Mouse (Mus musculus) lung, embryonic 14.5 days (tissue): ENCODE data around the gene Ets2. TPM values are rescaled to one million over a fixed set of nuclear protein-coding genes. Genes with fewer than 3 reads are reported as not detected.

Experiments
- ATAC-seq: fragments of 200-750 bp; cut with Nextera tagmentation; 2 replicates; pipeline ENCODE4 v1.8.0; 2017; ENCODE audit warnings: mild to moderate bottlenecking, moderate TSS enrichment, moderate library complexity; ENCODE audit not compliant: insufficient read depth
- DNase-seq: peaks from one replicate; pipeline ENCODE4 v3.0.0-alpha.2; 2015
- H3K27ac ChIP-seq: fragments of 300-500 bp; sonication (generic); 2 replicates; pipeline ENCODE4 v1.5.1; 2014; ENCODE audit warnings: low read depth, mild to moderate bottlenecking, moderate library complexity
- H3K27me3 ChIP-seq: fragments of 300-500 bp; sonication (generic); 2 replicates; pipeline ENCODE4 v1.6.1; 2014; ENCODE audit warnings: low read length, control low read depth; ENCODE audit not compliant: insufficient read depth
- H3K36me3 ChIP-seq: fragments of 300-500 bp; sonication (generic); 2 replicates; pipeline ENCODE4 v1.6.1; 2014; ENCODE audit warnings: control low read depth; ENCODE audit not compliant: insufficient read depth
- H3K4me1 ChIP-seq: fragments of 300-500 bp; sonication (generic); 2 replicates; pipeline ENCODE4 v1.6.1; 2014; ENCODE audit warnings: antibody characterized with exemption, control low read depth; ENCODE audit not compliant: insufficient read depth
- H3K4me2 ChIP-seq: fragments of 300-500 bp; sonication (generic); 2 replicates; pipeline ENCODE4 v1.6.1; 2014; ENCODE audit warnings: mild to moderate bottlenecking
- H3K4me3 ChIP-seq: fragments of 300-500 bp; sonication (generic); 2 replicates; pipeline ENCODE4 v1.5.1; 2014; ENCODE audit warnings: low read depth, low read length
- H3K9ac ChIP-seq: fragments of 300-500 bp; sonication (generic); 2 replicates; pipeline ENCODE4 v1.6.1; 2014
- H3K9me3 ChIP-seq: fragments of 300-500 bp; sonication (generic); 2 replicates; pipeline ENCODE4 v1.6.1; 2016; ENCODE audit warnings: low read depth, low read length, control low read depth
- CTCF ChIP-seq: IDR thresholded peaks from 2 replicates; pipeline ENCODE4 v1.5.1; 2016; ENCODE audit warnings: antibody characterized with exemption, low read depth
- WGBS: fragments of 180-500 bp; shearing (Covaris S2); extraction: QIAGEN DNeasy Blood & Tissue Kit; methylation state at CpG from one replicate; pipeline ENCODE4 v1.1.7; 2014; 5-methylcytosine and 5-hydroxymethylcytosine counted together
- polyA plus RNA-seq: library from polyadenylated mRNA; unstranded; fragments of >200 nt; fragmentation: Nextera tagmentation; extraction: Ambion mirVana; gene quantifications from 2 replicates; pipeline ENCODE4 v1.2.1, GENCODE M21; 2014

Ets2 gene
- polyA plus RNA-seq, 1 experiment from 2014 or later, result 72.6 TPM

DNA sequence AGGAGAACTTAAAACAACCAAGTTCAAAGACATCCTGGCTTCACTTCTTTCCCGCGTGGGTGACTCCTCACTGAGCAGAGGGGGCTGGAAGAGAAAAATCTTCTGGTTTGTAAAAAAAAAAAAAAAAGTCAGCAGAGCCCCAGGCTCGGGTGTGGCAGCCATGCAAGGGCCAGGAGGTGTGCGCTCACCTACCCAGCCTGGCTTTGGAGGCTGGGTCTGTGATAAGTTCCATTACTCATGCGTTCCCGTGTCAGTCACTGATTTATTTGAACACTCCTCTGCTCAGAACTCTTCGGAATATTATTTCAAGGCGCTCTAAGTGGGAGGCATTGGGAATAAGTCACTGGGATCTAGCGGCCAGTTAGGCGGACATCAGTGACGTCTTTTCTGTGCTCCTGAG is 26.7 kb upstream of the Ets2 start:
- Histone ChIP-seq H3K9ac (no peak overlapping the region), H3K36me3 (no peaks in the 10 kb centered on the region), H3K27me3 (no peaks in the 10 kb centered on the region), H3K4me1 (no peaks in the 10 kb centered on the region), H3K4me2 (no peak overlapping the region), H3K9me3 (no peaks in the 10 kb centered on the region), H3K4me3 (no peak overlapping the region), H3K27ac (no peak overlapping the region)
- no peak for TF ChIP-seq CTCF
- WGBS, result 48% methylated on average over 11 of the region's 11 CpGs
- ATAC-seq (no peak; the same call in 1 of the 2 replicates), DNase-seq (no peak)

GRCm38 (mm10) chr16:95676668-95677067 is 25.2 kb upstream of the Ets2 start:
- no peak for TF ChIP-seq CTCF
- no peaks in the 10 kb centered on the region for H3K4me1 ChIP-seq
- H3K4me2 ChIP-seq, result no peak overlapping the region
- DNase-seq, result no peak
- H3K4me3 ChIP-seq, result no peak overlapping the region
- ATAC-seq, result no peak
- no peaks in the 10 kb centered on the region for H3K36me3 ChIP-seq
- WGBS, result 74% methylated on average over 3 of the region's 3 CpGs
- no peak overlapping the region for H3K27ac ChIP-seq
- H3K9ac ChIP-seq, result no peak overlapping the region
- no peaks in the 10 kb centered on the region for H3K27me3 ChIP-seq
- H3K9me3 ChIP-seq, result no peaks in the 10 kb centered on the region

GRCm38 (mm10) chr16:95682431-95682892 is 19.4 kb upstream of the Ets2 start:
- no peaks in the 10 kb centered on the region for H3K4me1 ChIP-seq
- H3K9me3 ChIP-seq, result no peaks in the 10 kb centered on the region
- no peak for DNase-seq
- no peaks in the 10 kb centered on the region for H3K36me3 ChIP-seq
- no peaks in the 10 kb centered on the region for H3K27me3 ChIP-seq
- no peak for ATAC-seq
- no peak overlapping the region for H3K9ac ChIP-seq
- no peak overlapping the region for H3K4me3 ChIP-seq
- WGBS, result 72% methylated on average over 6 of the region's 6 CpGs
- H3K27ac ChIP-seq, result no peak overlapping the region
- no peak overlapping the region for H3K4me2 ChIP-seq
- no peak for TF ChIP-seq CTCF

DNA sequence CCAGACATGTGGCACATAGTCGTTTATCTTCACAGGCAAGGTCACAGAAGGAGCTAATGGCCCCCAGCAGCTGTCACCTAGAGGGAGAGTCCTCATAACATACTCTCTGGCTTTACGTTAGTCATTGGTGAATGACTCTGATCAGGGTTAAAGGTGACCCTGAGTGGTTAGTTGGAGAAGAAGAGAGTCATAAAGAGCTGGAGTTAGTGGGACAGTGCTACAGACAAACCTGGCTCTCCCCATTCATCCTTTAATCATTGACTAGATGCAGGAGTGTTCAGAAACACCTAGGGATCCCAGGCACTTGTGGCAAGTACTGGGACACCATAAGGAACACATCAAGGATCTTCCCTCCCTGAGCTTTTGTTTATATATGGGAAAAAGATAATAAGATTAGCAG is 16.1 kb upstream of the Ets2 start:
- H3K27me3 ChIP-seq, result no peaks in the 10 kb centered on the region
- no peaks in the 10 kb centered on the region for H3K36me3 ChIP-seq
- no peak overlapping the region for H3K4me3 ChIP-seq
- H3K9me3 ChIP-seq, result no peaks in the 10 kb centered on the region
- ATAC-seq (no peak), DNase-seq (no peak)
- TF ChIP-seq CTCF, result no peak
- no peaks in the 10 kb centered on the region for H3K4me1 ChIP-seq
- H3K4me2 ChIP-seq, result no peak overlapping the region
- no peak overlapping the region for H3K9ac ChIP-seq
- 25% methylated on average over 2 of the region's 2 CpGs for WGBS
- H3K27ac ChIP-seq, result no peak overlapping the region

- no peak for TF ChIP-seq CTCF
- DNase-seq, result no peak
- H3K27ac ChIP-seq, result no peak overlapping the region
- no peak overlapping the region for H3K4me2 ChIP-seq
- no peaks in the 10 kb centered on the region for H3K4me1 ChIP-seq
- no peak overlapping the region for H3K9ac ChIP-seq
- ATAC-seq, result no peak
- WGBS, result 60% methylated on average over 6 of the region's 6 CpGs
- H3K4me3 ChIP-seq, result no peak overlapping the region
- H3K36me3 ChIP-seq, result no peaks in the 10 kb centered on the region
- H3K9me3 ChIP-seq, result no peaks in the 10 kb centered on the region
- H3K27me3 ChIP-seq, result no peaks in the 10 kb centered on the region
Measured at GRCm38 (mm10) chr16:95686246-95686645, 15.6 kb upstream of the Ets2 start.

- DNase-seq (no peak), ATAC-seq (no peak)
- Histone ChIP-seq H3K27me3 (no peaks in the 10 kb centered on the region), H3K4me2 (no peak overlapping the region), H3K27ac (no peak overlapping the region), H3K36me3 (no peaks in the 10 kb centered on the region), H3K4me3 (no peak overlapping the region), H3K4me1 (no peaks in the 10 kb centered on the region), H3K9me3 (no peaks in the 10 kb centered on the region), H3K9ac (no peak overlapping the region)
- WGBS, result 91% methylated on average over 8 of the region's 8 CpGs
- no peak for TF ChIP-seq CTCF
Measured at GRCm38 (mm10) chr16:95686901-95687300, 15.0 kb upstream of the Ets2 start.

DNA sequence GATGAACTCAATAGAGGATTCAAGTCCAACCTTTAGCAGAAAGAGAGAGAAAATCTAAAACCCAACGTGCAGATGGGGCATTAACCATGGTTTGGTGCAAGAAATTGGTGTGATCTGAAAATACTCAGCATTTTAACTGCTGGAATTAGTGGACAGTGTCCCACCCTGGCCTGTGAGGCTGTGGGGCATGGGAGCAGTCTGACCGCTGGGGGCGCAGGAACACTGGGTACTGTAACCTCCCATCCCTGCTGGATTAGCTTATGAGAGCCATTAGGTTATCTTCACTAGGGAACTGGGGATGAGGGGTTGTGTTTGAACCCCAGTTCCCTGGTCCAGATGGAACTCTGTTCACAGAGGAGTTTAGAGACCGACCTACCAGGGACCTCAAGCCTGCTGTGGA is 13.9 kb upstream of the Ets2 start:
- no peak for ATAC-seq
- TF ChIP-seq CTCF, result peak; percentile 9; the same call in 1 of the 2 replicates
- no peak overlapping the region for H3K27ac ChIP-seq
- no peak overlapping the region for H3K4me2 ChIP-seq
- H3K9me3 ChIP-seq, result no peaks in the 10 kb centered on the region
- no peaks in the 10 kb centered on the region for H3K4me1 ChIP-seq
- H3K27me3 ChIP-seq, result no peaks in the 10 kb centered on the region
- H3K9ac ChIP-seq, result no peak overlapping the region
- H3K4me3 ChIP-seq, result no peak overlapping the region
- no peaks in the 10 kb centered on the region for H3K36me3 ChIP-seq
- no peak for DNase-seq
- WGBS, result 68% methylated on average over 4 of the region's 4 CpGs

DNA sequence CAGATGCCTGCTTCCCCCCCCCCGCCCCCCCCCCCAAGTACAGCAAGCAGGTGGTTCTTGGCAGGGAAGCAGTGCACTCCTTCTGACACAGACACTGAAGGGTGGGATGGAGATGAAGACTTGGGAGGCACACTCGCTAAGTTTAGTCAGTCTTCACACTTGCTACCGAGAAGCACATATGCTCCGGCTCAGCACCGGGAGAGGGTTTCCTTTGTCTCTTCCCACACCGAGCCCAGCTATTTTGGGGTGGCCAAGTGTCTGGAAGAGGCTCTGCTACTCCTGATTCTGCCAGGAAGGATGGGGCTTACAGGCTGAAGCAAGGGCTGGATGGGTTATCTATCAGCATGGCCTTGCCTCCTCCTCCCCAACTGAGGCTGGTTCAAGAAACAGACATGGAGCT is 5.3 kb upstream of the Ets2 start:
- no peak overlapping the region for H3K9ac ChIP-seq
- H3K9me3 ChIP-seq, result no peaks in the 10 kb centered on the region
- no peak overlapping the region for H3K4me3 ChIP-seq
- no peak overlapping the region for H3K4me2 ChIP-seq
- 31% methylated on average over 6 of the region's 6 CpGs for whole genome bisulfite sequencing
- peaks cover 5% of the 10 kb centered on the region for H3K4me1 ChIP-seq
- TF ChIP-seq CTCF, result no peak
- ATAC-seq, result no peak
- no peaks in the 10 kb centered on the region for H3K27me3 ChIP-seq
- DNase-seq, result no peak
- H3K27ac ChIP-seq, result no peak overlapping the region
- no peaks in the 10 kb centered on the region for H3K36me3 ChIP-seq
